Mouse (Mus musculus) macrophage (primary cell): ENCODE measurements around the gene Tbcd. TPM values are rescaled to one million over a fixed set of nuclear protein-coding genes. Genes with fewer than 3 reads are reported as not detected.

ENCODE experiments used
- H3K27ac ChIP-seq: fragments of 350-480 bp; formaldehyde crosslinking; 2 replicates; pipeline ENCODE4 v1.9.0; 2021
- H3K36me3 ChIP-seq: fragments of 350-480 bp; formaldehyde crosslinking; 2 replicates; pipeline ENCODE4 v1.9.0; 2021; ENCODE audit errors: inconsistent target
- H3K4me3 ChIP-seq: fragments of 350-480 bp; formaldehyde crosslinking; 2 replicates; pipeline ENCODE4 v1.9.0; 2021; ENCODE audit errors: inconsistent target
- H3K79me2 ChIP-seq: fragments of 350-480 bp; formaldehyde crosslinking; 2 replicates; pipeline ENCODE4 v1.9.0; 2021; ENCODE audit errors: inconsistent target
- WGBS: methylation state at CpG from one replicate; pipeline ENCODE4 v1.1.7; 2026; ENCODE audit warnings: inconsistent platforms; ENCODE audit not compliant: missing documents; 5-methylcytosine and 5-hydroxymethylcytosine counted together
- polyA plus RNA-seq: library from polyadenylated mRNA; stranded (reverse); fragments of 250-400 nt; gene quantifications from 3 replicates; pipeline ENCODE4 v1.2.4, GENCODE M21; 2018; ENCODE audit warnings: inconsistent platforms

Tbcd gene
- polyA plus RNA-seq, 1 experiment from 2014 or later = 36.1 TPM

DNA sequence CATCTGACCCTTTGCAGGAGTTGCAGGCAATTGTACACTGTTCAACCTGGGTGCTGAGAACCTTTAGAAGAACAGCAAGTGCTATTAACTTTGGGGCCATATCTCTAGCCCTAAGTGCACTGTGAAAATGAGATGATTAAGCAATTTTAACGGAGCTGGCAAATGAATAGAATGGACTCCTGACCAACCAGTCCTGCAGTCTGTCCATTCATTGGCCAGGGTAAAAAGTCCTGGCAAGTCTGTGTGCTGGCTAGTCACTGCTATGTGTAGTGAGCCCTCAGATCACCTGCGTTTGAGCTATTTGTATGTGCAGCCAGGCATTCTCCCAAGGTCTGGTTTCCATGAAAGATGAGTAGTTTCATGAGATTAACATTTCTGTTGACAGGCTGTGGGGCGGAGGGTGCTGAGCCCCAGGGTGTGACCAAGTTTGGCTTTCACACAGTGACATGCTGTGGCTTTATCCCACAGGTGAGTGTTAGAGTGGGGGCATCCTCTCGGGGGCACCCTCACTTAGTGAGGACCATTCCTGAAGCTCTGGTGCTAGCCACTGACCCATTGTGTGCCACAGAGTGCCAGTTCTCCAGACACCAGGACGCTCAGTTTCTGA, 12.0 kb upstream of the Tbcd start:
- H3K27ac ChIP-seq = no peak overlapping the region
- H3K36me3 ChIP-seq = no peaks in the 10 kb centered on the region
- H3K79me2 ChIP-seq = no peaks in the 10 kb centered on the region
- H3K4me3 ChIP-seq = no peak overlapping the region
- WGBS = 77% methylated on average over 5 of the region's 5 CpGs

DNA sequence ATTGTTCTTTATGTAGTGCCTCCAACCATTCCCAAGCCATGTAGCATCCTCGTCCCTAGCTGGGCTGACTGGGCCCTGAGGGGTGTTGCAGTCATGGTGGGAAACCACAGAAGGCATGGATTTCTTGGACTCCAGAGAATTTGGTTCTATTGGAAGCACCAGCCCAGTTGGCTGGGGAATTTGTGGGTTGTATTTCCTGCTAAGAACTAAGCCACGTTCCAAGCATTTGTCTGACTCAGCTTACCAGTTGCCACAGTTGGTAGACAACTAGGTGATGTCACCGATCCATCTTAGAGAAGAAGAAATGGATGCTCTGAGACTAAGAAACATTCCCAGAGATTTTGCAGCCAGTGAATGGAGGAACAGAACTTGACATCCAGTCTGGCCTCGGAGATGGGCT, 10.1 kb upstream of the Tbcd start:
- Histone ChIP-seq H3K79me2 (no peaks in the 10 kb centered on the region), H3K27ac (no peak overlapping the region), H3K4me3 (no peak overlapping the region), H3K36me3 (no peaks in the 10 kb centered on the region)
- 86% methylated on average over 4 of the region's 4 CpGs for WGBS

DNA sequence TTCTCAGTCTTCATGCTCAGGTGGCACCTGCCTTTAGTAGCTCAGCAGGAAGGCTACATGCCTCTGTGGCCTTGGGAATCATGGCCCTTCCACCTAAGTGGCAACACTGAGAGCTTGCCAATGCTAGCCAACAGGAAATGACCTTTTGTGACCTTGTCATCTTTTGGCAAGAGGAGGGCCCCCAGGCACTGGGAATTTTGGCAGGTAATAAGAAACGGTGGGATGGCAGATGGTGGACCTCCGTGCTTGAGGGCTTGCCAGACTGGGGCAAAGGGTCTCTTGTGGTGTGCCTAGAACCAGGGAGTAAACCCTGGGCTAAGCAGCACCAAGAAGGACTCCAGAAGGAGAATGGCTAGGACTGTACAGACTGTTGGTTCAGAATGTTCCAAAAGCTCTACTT, 9.7 kb upstream of the Tbcd start:
- Histone ChIP-seq H3K36me3 (no peaks in the 10 kb centered on the region), H3K27ac (no peak overlapping the region), H3K4me3 (no peak overlapping the region), H3K79me2 (no peaks in the 10 kb centered on the region)
- WGBS = 69% methylated on average over 2 of the region's 2 CpGs

DNA sequence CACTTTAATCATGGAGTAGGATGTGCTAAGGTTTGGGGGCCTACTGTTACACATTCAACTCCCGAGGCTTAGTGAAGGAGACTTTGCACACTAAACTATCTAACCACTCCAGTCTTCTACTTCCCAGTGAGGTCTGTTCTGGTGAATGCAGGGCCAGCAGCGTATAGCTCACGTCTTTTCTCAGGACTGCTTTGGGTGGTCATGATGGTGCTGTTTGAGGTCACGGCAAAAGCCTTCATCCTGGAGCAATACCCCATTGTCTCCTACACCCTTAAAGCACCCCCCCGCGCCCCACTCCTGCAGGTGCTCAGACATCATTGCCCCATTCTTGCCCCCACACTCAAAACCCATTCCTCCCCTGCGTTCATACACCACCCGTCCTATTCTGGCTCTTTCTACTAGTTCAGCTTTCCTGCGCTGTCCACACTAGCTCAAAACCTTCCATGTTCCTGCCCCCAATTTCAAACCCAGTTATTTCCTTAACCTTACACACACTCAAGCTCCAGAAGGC, 478 bp upstream of the Tbcd start:
- H3K4me3 ChIP-seq = peak overlapping the region; percentile 80
- no peaks in the 10 kb centered on the region; the same call in 1 of the 2 replicates for H3K36me3 ChIP-seq
- H3K27ac ChIP-seq = no peak overlapping the region
- WGBS = 49% methylated on average over 9 of the region's 9 CpGs
- H3K79me2 ChIP-seq = peaks cover 18% of the 10 kb centered on the region; the same call in 1 of the 2 replicates

DNA sequence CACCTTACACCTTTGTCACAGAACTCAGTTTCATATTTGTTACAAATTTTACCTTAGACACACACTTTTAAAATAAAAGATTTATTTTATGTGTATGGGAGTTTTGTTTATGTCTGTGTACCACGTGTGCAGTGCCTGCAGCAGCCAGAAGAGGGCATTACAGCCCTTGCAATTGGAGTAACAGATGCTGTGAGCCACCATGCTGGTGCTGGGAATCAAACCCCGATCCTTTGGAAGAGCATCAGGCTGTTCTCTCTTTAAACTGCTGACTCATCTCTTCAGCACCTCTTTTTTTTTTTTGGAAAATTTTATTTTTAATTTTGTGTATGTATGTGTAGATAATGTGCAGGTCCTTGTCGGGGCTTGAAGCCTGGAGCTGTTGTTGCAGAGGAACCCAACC, 6.1 kb downstream of the Tbcd start:
- Histone ChIP-seq H3K36me3 (peaks cover 46% of the 10 kb centered on the region), H3K4me3 (no peak overlapping the region), H3K27ac (no peak overlapping the region), H3K79me2 (peaks cover 16% of the 10 kb centered on the region; the same call in 1 of the 2 replicates)
- 95% methylated on average over 3 of the region's 3 CpGs for WGBS

DNA sequence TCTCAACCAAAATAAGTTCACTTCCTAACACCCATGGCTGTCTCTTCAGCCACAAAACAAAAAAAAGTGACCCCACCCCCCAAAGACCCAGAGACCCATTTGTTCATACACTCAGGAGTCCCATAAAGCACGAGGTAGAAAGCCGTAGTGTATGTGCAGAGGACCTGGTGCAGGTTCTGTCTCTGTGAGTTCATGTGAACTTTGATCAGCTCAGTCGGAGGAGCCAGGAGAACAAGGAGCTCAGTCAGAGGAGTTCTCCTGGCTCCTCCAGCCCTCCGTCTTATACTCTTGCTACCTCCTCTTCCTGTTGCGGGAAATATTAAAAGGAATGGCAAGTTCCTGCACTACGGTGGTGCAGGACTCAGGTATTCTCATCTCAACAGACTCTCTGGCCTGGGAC, 15.7 kb downstream of the Tbcd start:
- Histone ChIP-seq H3K79me2 (no peaks in the 10 kb centered on the region), H3K27ac (no peak overlapping the region), H3K4me3 (no peak overlapping the region), H3K36me3 (peaks cover 23% of the 10 kb centered on the region)
- 97% methylated on average over 6 of the region's 6 CpGs for WGBS

DNA sequence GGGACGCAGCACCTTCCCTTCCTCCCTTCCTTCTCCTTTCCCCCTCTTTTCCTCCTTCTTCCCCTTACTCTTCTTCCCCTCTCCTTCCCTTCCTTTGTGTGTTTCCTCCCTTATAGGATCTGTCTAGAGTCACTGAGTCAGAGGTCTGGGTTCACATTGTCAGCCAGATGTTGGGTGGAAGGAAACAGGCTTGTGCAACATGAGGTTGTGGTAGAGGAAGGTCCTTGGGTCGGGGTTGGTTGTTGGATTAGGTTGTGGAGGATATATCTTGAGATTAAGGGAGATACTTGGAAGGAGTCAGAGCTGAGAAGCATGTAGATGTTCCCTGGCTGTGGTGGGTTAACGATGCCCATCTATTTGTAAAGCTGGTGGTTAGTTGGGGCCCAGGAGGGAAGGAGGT, 23.1 kb downstream of the Tbcd start:
- peaks cover 14% of the 10 kb centered on the region for H3K36me3 ChIP-seq
- no peak overlapping the region for H3K4me3 ChIP-seq
- no peak overlapping the region for H3K27ac ChIP-seq
- no peaks in the 10 kb centered on the region for H3K79me2 ChIP-seq
- WGBS = 23% methylated on average over 3 of the region's 3 CpGs

DNA sequence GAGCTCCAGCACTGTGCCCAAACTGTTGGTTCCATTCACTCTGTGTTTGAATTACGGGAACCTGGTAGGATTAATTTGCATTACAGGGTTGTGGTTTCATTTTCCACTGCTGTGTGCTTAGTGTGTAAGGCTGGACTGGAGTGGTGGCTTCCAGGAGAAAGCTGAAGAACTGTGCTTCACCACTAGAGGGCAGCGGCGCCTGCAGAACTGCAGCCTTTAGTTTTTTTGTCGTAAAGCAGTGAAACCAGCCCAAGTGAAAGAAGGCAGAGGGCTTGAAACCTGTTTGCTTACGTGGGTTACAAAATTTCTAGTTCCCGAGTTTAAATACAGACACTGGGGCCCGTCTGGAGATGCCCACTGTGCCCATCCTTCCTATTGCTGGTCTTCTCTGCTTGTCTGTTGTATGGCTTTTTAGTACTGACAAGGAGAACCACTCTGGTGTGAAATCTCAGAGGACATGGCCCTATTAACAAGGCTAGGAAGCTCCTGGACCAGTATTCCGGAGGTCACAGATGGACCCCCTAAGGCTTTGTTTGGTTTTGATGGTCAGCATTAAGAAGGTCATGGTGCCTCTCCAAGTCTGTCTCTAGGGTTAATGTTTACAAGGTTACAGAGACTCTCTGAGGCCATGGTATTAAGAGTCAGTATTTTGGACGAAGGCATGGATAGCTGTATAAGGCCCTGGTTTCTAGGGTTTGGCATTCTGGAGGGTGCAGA, 24.1 kb downstream of the Tbcd start:
- WGBS = 24% methylated on average over 9 of the region's 9 CpGs
- Histone ChIP-seq H3K79me2 (no peaks in the 10 kb centered on the region; the same call in 1 of the 2 replicates), H3K36me3 (peaks cover 14% of the 10 kb centered on the region), H3K4me3 (no peak overlapping the region), H3K27ac (no peak overlapping the region)

DNA sequence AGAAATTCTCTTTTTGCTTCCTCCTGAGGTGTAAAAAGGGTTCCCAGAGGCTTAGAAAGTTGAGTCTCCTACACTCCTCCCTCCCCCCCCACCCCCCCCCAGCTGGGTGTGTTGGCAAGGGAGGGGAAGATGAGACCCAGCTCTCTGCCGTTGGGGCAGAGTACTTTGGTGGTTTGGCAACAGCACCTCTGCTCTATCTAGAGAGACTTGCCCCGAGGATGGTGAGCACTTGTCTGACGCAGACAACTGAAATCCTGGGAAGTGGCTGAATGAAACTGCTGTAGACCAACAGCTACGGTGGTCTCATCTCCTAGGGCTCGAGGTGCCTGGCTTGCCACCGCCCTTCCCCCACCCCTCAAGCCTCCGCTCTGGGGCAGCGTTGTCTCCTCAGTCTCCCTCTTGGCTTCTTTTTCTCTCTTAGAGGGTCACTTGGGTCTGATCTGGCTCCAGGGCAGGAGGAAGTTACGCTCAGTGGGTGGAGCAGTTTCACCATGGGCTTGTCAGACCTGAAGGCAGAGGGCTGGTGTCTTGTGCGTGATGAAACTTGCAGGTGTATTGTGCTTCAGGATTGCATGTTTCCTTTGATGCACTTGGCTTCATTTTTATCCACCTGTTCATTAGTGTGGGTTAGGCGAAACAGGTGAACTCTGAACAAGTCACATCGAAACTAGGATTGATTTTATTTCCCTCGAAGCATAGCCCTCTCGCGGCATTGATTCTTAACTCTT, 27.9 kb downstream of the Tbcd start:
- H3K4me3 ChIP-seq = no peak overlapping the region
- WGBS = 66% methylated on average over 15 of the region's 15 CpGs
- peaks cover 16% of the 10 kb centered on the region for H3K36me3 ChIP-seq
- H3K27ac ChIP-seq = no peak overlapping the region
- no peaks in the 10 kb centered on the region; the same call in 1 of the 2 replicates for H3K79me2 ChIP-seq

DNA sequence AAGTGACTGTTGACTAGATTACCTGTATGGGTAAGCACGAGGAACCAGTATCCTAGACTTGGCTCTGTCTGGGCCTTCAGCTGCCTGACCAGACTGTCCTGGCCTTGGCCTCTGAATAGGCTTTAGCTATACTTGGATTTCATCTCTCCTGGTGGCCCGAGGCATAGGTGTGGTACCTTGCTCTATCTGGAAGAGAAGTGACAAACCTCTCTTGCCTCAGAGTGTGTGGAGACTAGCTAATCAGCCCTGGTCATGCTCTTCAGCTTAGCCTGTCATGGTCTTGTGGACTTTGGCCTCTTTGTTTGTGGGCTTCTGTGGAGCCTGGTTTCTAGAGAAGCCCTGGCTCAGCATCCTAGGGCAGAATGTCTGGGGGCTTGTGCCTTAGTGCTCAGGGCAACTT, 29.4 kb downstream of the Tbcd start:
- Histone ChIP-seq H3K36me3 (peaks cover 16% of the 10 kb centered on the region), H3K79me2 (no peaks in the 10 kb centered on the region; the same call in 1 of the 2 replicates), H3K27ac (no peak overlapping the region), H3K4me3 (no peak overlapping the region)
- 97% methylated on average over 2 of the region's 2 CpGs for WGBS

DNA sequence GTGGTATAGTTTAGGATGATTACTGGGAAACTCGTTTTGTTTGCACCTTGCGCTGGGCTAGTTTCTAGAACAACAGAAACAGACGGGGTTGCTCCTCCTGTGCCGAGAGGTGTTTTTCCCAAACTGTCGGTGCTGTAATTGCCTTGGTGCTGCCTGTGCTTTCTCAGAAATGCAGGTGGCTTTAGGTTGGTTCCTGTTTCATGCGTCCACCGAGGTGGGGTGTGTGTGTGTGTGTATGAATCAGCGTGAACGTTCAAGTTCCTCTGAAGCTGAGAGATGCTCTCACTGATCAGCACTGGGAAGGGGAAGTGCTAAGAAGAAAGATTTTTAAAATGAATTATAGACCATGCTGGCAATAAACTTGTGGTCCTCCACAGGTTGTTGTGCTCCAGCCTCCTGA, 34.1 kb downstream of the Tbcd start:
- no peak overlapping the region for H3K4me3 ChIP-seq
- WGBS = 20% methylated on average over 7 of the region's 9 CpGs
- peaks cover 4% of the 10 kb centered on the region; the same call in 1 of the 2 replicates for H3K36me3 ChIP-seq
- peaks cover 22% of the 10 kb centered on the region; the same call in 1 of the 2 replicates for H3K79me2 ChIP-seq
- H3K27ac ChIP-seq = no peak overlapping the region

DNA sequence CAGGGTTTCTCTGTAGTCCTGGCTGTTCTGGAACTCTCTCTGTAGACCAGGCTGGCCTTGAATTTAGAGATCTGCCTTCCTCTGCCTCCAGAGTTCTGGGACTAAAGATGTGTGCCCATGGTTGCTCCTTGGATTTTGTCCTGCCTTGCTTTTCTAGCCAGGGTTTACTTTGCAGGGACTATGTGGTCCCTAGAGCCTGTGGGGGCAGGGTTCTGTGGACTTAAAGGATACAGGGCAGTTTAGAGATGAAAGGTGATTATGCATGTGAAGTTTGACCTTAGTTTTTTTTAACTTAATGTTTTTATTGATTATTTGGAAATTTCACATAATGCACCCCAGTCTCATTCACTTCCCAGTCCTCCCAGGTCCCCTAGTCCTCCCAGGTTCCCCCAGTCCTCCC, 38.9 kb downstream of the Tbcd start:
- H3K27ac ChIP-seq = no peak overlapping the region
- peaks cover 8% of the 10 kb centered on the region; the same call in 1 of the 2 replicates for H3K36me3 ChIP-seq
- H3K79me2 ChIP-seq = peaks cover 22% of the 10 kb centered on the region; the same call in 1 of the 2 replicates
- H3K4me3 ChIP-seq = no peak overlapping the region

DNA sequence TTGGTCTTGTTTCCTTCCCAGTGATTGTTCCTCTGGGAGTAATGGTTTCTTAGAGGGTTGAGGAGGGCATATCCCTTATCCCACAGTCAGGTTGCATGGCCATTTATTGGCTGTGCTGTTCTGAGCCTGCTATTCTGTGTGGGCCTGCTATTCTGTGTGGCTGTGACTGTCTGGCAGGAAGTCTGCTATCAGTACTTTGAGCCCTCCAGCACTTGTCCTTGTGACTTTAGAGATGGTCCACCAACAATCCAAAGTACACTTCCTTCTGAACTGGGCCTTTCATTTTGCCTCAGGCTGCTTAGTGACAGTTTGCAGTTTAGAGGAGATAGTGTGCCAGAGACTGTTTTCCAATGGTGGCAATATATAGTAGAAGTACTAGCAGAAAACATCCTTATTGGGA, 48.8 kb downstream of the Tbcd start:
- H3K36me3 ChIP-seq = peaks cover 76% of the 10 kb centered on the region; the same call in 1 of the 2 replicates
- H3K4me3 ChIP-seq = no peak overlapping the region
- no peak overlapping the region for H3K27ac ChIP-seq
- no peaks in the 10 kb centered on the region for H3K79me2 ChIP-seq

DNA sequence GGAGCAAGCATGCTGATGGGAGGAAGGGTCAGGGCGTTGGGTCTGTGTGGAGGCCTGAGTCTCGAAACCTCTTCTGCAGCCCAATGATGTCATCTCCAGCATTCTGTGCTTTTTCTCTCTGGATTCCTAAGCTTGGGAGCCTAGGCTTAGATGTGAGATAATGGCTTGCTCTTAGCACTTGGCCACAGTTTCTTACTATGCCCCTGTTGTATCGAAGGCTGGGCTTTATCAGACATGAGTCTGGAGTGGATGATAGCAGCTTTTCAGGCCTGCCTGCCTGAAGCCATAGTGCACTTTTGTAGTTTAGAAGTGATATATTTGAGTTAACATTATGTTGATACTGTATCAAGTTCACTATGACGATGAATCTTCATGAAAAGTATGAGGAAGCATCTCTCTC, 49.8 kb downstream of the Tbcd start:
- Histone ChIP-seq H3K27ac (no peak overlapping the region), H3K79me2 (no peaks in the 10 kb centered on the region), H3K4me3 (no peak overlapping the region), H3K36me3 (peaks cover 74% of the 10 kb centered on the region; the same call in 1 of the 2 replicates)
- 99% methylated on average over 4 of the region's 4 CpGs for WGBS
